Mouse (Mus musculus): ENCODE results near the gene Lamtor2. TPM values are rescaled to one million over a fixed set of nuclear protein-coding genes. Genes with fewer than 3 reads are reported as not detected.
A peak's percentile ranks its signal among the peaks of the same experiment; 100 is the strongest.

Lamtor2 gene
- total and polyA plus RNA-seq, 2 experiments from 2014 or later: 52.2 to 186 TPM

- Histone ChIP-seq H3K27ac (ENCODE audit: low read depth, low read length) (no peak overlapping the region), H3K27me3 (ENCODE audit: insufficient read depth, low read length) (no peaks in the 10 kb centered on the region), H3K4me2 (ENCODE audit: low read depth) (no peak overlapping the region), H3K9ac (no peak overlapping the region), H3K36me3 (ENCODE audit: insufficient read depth) (peaks cover 65% of the 10 kb centered on the region), H3K9me3 (ENCODE audit: low read length) (no peaks in the 10 kb centered on the region), H3K4me3 (ENCODE audit: low read depth, low read length) (no peak overlapping the region), H3K4me1 (ENCODE audit: insufficient read depth) (no peaks in the 10 kb centered on the region)
- DNase-seq: no peak
- 98% methylated on average over 2 of the region's 2 CpGs for WGBS
- no peak for ATAC-seq
- no peak for TF ChIP-seq CTCF (IDR thresholded peaks at IDR 0.05; ENCODE audit: low read depth)
Measured at GRCm38 (mm10) chr3:88568615-88569014, 15.7 kb upstream of the Lamtor2 start.

- no peak for TF ChIP-seq CTCF (IDR thresholded peaks at IDR 0.05; ENCODE audit: low read depth)
- DNase-seq: no peak
- 95% methylated on average over 6 of the region's 6 CpGs for WGBS
- no peak overlapping the region for H3K4me2 ChIP-seq (ENCODE audit: low read depth)
- H3K27ac ChIP-seq (ENCODE audit: low read depth, low read length): no peak overlapping the region
- no peaks in the 10 kb centered on the region for H3K27me3 ChIP-seq (ENCODE audit: insufficient read depth, low read length)
- no peaks in the 10 kb centered on the region for H3K4me1 ChIP-seq (ENCODE audit: insufficient read depth)
- H3K4me3 ChIP-seq (ENCODE audit: low read depth, low read length): no peak overlapping the region
- no peaks in the 10 kb centered on the region for H3K9me3 ChIP-seq (ENCODE audit: low read length)
- no peak overlapping the region for H3K9ac ChIP-seq
- H3K36me3 ChIP-seq (ENCODE audit: insufficient read depth): peaks cover 72% of the 10 kb centered on the region
- ATAC-seq: no peak
Measured at GRCm38 (mm10) chr3:88567892-88568291, 15.0 kb upstream of the Lamtor2 start.

GRCm38 (mm10) chr3:88566536-88567061 is 13.7 kb upstream of the Lamtor2 start:
- ATAC-seq: no peak
- H3K4me3 ChIP-seq (ENCODE audit: low read depth, low read length): no peak overlapping the region
- H3K9ac ChIP-seq: no peak overlapping the region
- H3K27me3 ChIP-seq (ENCODE audit: insufficient read depth, low read length): no peaks in the 10 kb centered on the region
- no peak overlapping the region for H3K27ac ChIP-seq (ENCODE audit: low read depth, low read length)
- no peak for TF ChIP-seq CTCF (IDR thresholded peaks at IDR 0.05; ENCODE audit: low read depth)
- H3K4me1 ChIP-seq (ENCODE audit: insufficient read depth): no peaks in the 10 kb centered on the region
- WGBS: 95% methylated on average over 4 of the region's 4 CpGs
- no peak for DNase-seq
- H3K4me2 ChIP-seq (ENCODE audit: low read depth): no peak overlapping the region
- H3K36me3 ChIP-seq (ENCODE audit: insufficient read depth): peaks cover 83% of the 10 kb centered on the region
- no peaks in the 10 kb centered on the region for H3K9me3 ChIP-seq (ENCODE audit: low read length)

- no peak for DNase-seq
- no peak for TF ChIP-seq CTCF (IDR thresholded peaks at IDR 0.05; ENCODE audit: low read depth)
- H3K9me3 ChIP-seq (ENCODE audit: low read length): no peaks in the 10 kb centered on the region
- peaks cover 88% of the 10 kb centered on the region for H3K36me3 ChIP-seq (ENCODE audit: insufficient read depth)
- no peak overlapping the region for H3K4me3 ChIP-seq (ENCODE audit: low read depth, low read length)
- no peak overlapping the region for H3K9ac ChIP-seq
- no peak overlapping the region for H3K4me2 ChIP-seq (ENCODE audit: low read depth)
- H3K27ac ChIP-seq (ENCODE audit: low read depth, low read length): no peak overlapping the region
- WGBS: 88% methylated on average over 3 of the region's 3 CpGs
- no peaks in the 10 kb centered on the region for H3K27me3 ChIP-seq (ENCODE audit: insufficient read depth, low read length)
- no peaks in the 10 kb centered on the region for H3K4me1 ChIP-seq (ENCODE audit: insufficient read depth)
- ATAC-seq: no peak
Measured at GRCm38 (mm10) chr3:88566116-88566515, 13.2 kb upstream of the Lamtor2 start.

- 81% methylated on average over 7 of the region's 7 CpGs for WGBS
- TF ChIP-seq CTCF (IDR thresholded peaks at IDR 0.05; ENCODE audit: low read depth): no peak
- DNase-seq (no peak), ATAC-seq (no peak)
- Histone ChIP-seq H3K27me3 (ENCODE audit: insufficient read depth, low read length) (no peaks in the 10 kb centered on the region), H3K27ac (ENCODE audit: low read depth, low read length) (no peak overlapping the region), H3K4me2 (ENCODE audit: low read depth) (no peak overlapping the region), H3K9me3 (ENCODE audit: low read length) (no peaks in the 10 kb centered on the region), H3K4me3 (ENCODE audit: low read depth, low read length) (no peak overlapping the region), H3K9ac (no peak overlapping the region), H3K4me1 (ENCODE audit: insufficient read depth) (no peaks in the 10 kb centered on the region), H3K36me3 (ENCODE audit: insufficient read depth) (peaks cover 94% of the 10 kb centered on the region)
Measured at GRCm38 (mm10) chr3:88563966-88564365, 11.1 kb upstream of the Lamtor2 start.

- H3K36me3 ChIP-seq (ENCODE audit: insufficient read depth): peaks cover 94% of the 10 kb centered on the region
- ATAC-seq: no peak
- 71% methylated on average over 4 of the region's 4 CpGs for WGBS
- no peak overlapping the region for H3K4me2 ChIP-seq (ENCODE audit: low read depth)
- H3K4me1 ChIP-seq (ENCODE audit: insufficient read depth): no peaks in the 10 kb centered on the region
- H3K9ac ChIP-seq: no peak overlapping the region
- H3K27ac ChIP-seq (ENCODE audit: low read depth, low read length): no peak overlapping the region
- no peaks in the 10 kb centered on the region for H3K9me3 ChIP-seq (ENCODE audit: low read length)
- H3K4me3 ChIP-seq (ENCODE audit: low read depth, low read length): no peak overlapping the region
- no peak for TF ChIP-seq CTCF (IDR thresholded peaks at IDR 0.05; ENCODE audit: low read depth)
- no peak for DNase-seq
- no peaks in the 10 kb centered on the region for H3K27me3 ChIP-seq (ENCODE audit: insufficient read depth, low read length)
Measured at GRCm38 (mm10) chr3:88563442-88563841, 10.6 kb upstream of the Lamtor2 start.

GRCm38 (mm10) chr3:88561989-88562388 is 9.1 kb upstream of the Lamtor2 start:
- H3K4me1 ChIP-seq (ENCODE audit: insufficient read depth): no peaks in the 10 kb centered on the region
- no peak overlapping the region for H3K4me2 ChIP-seq (ENCODE audit: low read depth)
- peaks cover 93% of the 10 kb centered on the region for H3K36me3 ChIP-seq (ENCODE audit: insufficient read depth)
- 64% methylated on average over 4 of the region's 4 CpGs for WGBS
- H3K27ac ChIP-seq (ENCODE audit: low read depth, low read length): no peak overlapping the region
- DNase-seq (no peak), ATAC-seq (peak; percentile 51)
- H3K4me3 ChIP-seq (ENCODE audit: low read depth, low read length): no peak overlapping the region
- no peaks in the 10 kb centered on the region for H3K27me3 ChIP-seq (ENCODE audit: insufficient read depth, low read length)
- no peaks in the 10 kb centered on the region for H3K9me3 ChIP-seq (ENCODE audit: low read length)
- no peak overlapping the region for H3K9ac ChIP-seq
- TF ChIP-seq CTCF (IDR thresholded peaks at IDR 0.05; ENCODE audit: low read depth): no peak

All from forebrain, postnatal 0 days (tissue).